Mouse (Mus musculus) embryonic facial prominence, embryonic 14.5 days (tissue): ENCODE results near the gene Olfr223. TPM values are rescaled to one million over a fixed set of nuclear protein-coding genes. Genes with fewer than 3 reads are reported as not detected.

ENCODE experiments used
- ATAC-seq: fragments of 200-750 bp; cut with Nextera tagmentation; 2 replicates; pipeline ENCODE4 v1.8.0; 2017; ENCODE audit warnings: low read depth, moderate number of reproducible peaks, moderate TSS enrichment
- DNase-seq: peaks from one replicate; pipeline ENCODE4 v3.0.0-alpha.2; 2015; ENCODE audit warnings: low spot score
- H3K27ac ChIP-seq: fragments of 300-500 bp; sonication (generic); replicated peaks from 2 replicates; pipeline ENCODE4 v1.5.1; 2014; ENCODE audit warnings: low read depth, mild to moderate bottlenecking, low read length, moderate library complexity
- H3K27me3 ChIP-seq: fragments of 300-500 bp; sonication (generic); replicated peaks from 2 replicates; pipeline ENCODE4 v1.6.1; 2014; ENCODE audit warnings: low read length; ENCODE audit not compliant: control insufficient read depth, insufficient read depth
- H3K36me3 ChIP-seq: fragments of 300-500 bp; sonication (generic); 2 replicates; pipeline ENCODE4 v1.6.1; 2014; ENCODE audit warnings: low read length, mixed read lengths; ENCODE audit not compliant: control insufficient read depth, insufficient read depth
- H3K4me1 ChIP-seq: fragments of 300-500 bp; sonication (generic); 2 replicates; pipeline ENCODE4 v1.6.1; 2014; ENCODE audit warnings: antibody characterized with exemption, low read length; ENCODE audit not compliant: control insufficient read depth, insufficient read depth
- H3K4me2 ChIP-seq: fragments of 300-500 bp; sonication (generic); 2 replicates; pipeline ENCODE4 v1.6.1; 2014; ENCODE audit warnings: low read depth, mild to moderate bottlenecking, low read length, moderate library complexity, mixed read lengths
- H3K4me3 ChIP-seq: fragments of 300-500 bp; sonication (generic); 2 replicates; pipeline ENCODE4 v1.5.1; 2014; ENCODE audit warnings: low read depth, mild to moderate bottlenecking, low read length
- H3K9ac ChIP-seq: fragments of 300-500 bp; sonication (generic); 2 replicates; pipeline ENCODE4 v1.6.1; 2014; ENCODE audit warnings: low read depth, mild to moderate bottlenecking, low read length, moderate library complexity, mixed read lengths
- H3K9me3 ChIP-seq: fragments of 300-500 bp; sonication (generic); 2 replicates; pipeline ENCODE4 v1.6.1; 2016; ENCODE audit warnings: low read length; ENCODE audit not compliant: control insufficient read depth
- WGBS: fragments of 180-500 bp; shearing (Covaris S2); extraction: QIAGEN DNeasy Blood & Tissue Kit; methylation state at CpG from one replicate; pipeline ENCODE4 v1.1.7; 2014; 5-methylcytosine and 5-hydroxymethylcytosine counted together
- polyA plus RNA-seq: library from polyadenylated mRNA; unstranded; fragments of >200 nt; fragmentation: Nextera tagmentation; extraction: Ambion mirVana; gene quantifications from 2 replicates; pipeline ENCODE4 v1.2.1, GENCODE M21; 2014

The Olfr223 gene
- 0.12 TPM in 1 of 2 replicates, not detected in the other for polyA plus RNA-seq

- no peak within 1 kb of the TSS for H3K4me2 ChIP-seq
- H3K4me1 ChIP-seq: no peaks in the 10 kb centered on the region
- WGBS: 75% methylated on average over 6 of the region's 6 CpGs
- no peaks in the 10 kb centered on the region for H3K36me3 ChIP-seq
- DNase-seq (peak; percentile 3), ATAC-seq (no peak)
- H3K4me3 ChIP-seq: no peak within 1 kb of the TSS
- H3K27me3 ChIP-seq: no peaks in the 10 kb centered on the region
- H3K9me3 ChIP-seq: no peaks in the 10 kb centered on the region
- no peak within 1 kb of the TSS for H3K27ac ChIP-seq
- H3K9ac ChIP-seq: no peak within 1 kb of the TSS
These were observed at the start of gene Olfr223 for GRCm38 (mm10) chr11:59593189-59593588. Gene Olfr223 (minus strand): TSS chr11:59593289.

GRCm38 (mm10) chr11:59642420-59642819 is 49.3 kb upstream of the Olfr223 start:
- H3K9ac ChIP-seq: no peak overlapping the region
- ATAC-seq (no peak), DNase-seq (no peak)
- H3K4me1 ChIP-seq: 0 out of 2 replicates have a peak, but pooled peaks cover 3% of the 10 kb centered on the region
- H3K27me3 ChIP-seq: no peaks in the 10 kb centered on the region
- H3K27ac ChIP-seq: no peak overlapping the region
- 0 out of 2 replicates have a peak, but pooled peaks cover 5% of the 10 kb centered on the region for H3K9me3 ChIP-seq
- no peak overlapping the region for H3K4me2 ChIP-seq
- no peaks in the 10 kb centered on the region for H3K36me3 ChIP-seq
- WGBS: 82% methylated on average over 8 of the region's 8 CpGs
- no peak overlapping the region for H3K4me3 ChIP-seq

- Histone ChIP-seq H3K4me1 (0 out of 2 replicates have a peak, but pooled peaks cover 3% of the 10 kb centered on the region), H3K4me2 (no peak overlapping the region), H3K9me3 (0 out of 2 replicates have a peak, but pooled peaks cover 5% of the 10 kb centered on the region), H3K9ac (no peak overlapping the region), H3K4me3 (no peak overlapping the region), H3K27me3 (no peaks in the 10 kb centered on the region), H3K36me3 (no peaks in the 10 kb centered on the region), H3K27ac (no peak overlapping the region)
- DNase-seq (no peak), ATAC-seq (no peak)
- WGBS: 77% methylated on average over 5 of the region's 5 CpGs
These were observed 48.1 kb upstream of the Olfr223 start for GRCm38 (mm10) chr11:59641227-59641626.

GRCm38 (mm10) chr11:59639957-59640643 is 47.0 kb upstream of the Olfr223 start:
- DNase-seq (no peak), ATAC-seq (no peak)
- 56% methylated on average over 4 of the region's 4 CpGs for WGBS
- Histone ChIP-seq H3K4me2 (no peak overlapping the region), H3K27me3 (no peaks in the 10 kb centered on the region), H3K4me1 (peaks cover 10% of the 10 kb centered on the region), H3K9me3 (0 out of 2 replicates have a peak, but pooled peaks cover 5% of the 10 kb centered on the region), H3K4me3 (no peak overlapping the region), H3K27ac (no peak overlapping the region), H3K9ac (no peak overlapping the region), H3K36me3 (no peaks in the 10 kb centered on the region)

- Histone ChIP-seq H3K4me3 (no peak overlapping the region), H3K27me3 (no peaks in the 10 kb centered on the region), H3K9me3 (0 out of 2 replicates have a peak, but pooled peaks cover 5% of the 10 kb centered on the region), H3K9ac (no peak overlapping the region), H3K4me2 (no peak overlapping the region), H3K4me1 (peaks cover 13% of the 10 kb centered on the region), H3K27ac (no peak overlapping the region), H3K36me3 (no peaks in the 10 kb centered on the region)
- ATAC-seq (no peak), DNase-seq (no peak)
- 75% methylated on average over 7 of the region's 7 CpGs for WGBS
These were observed 43.8 kb upstream of the Olfr223 start for GRCm38 (mm10) chr11:59636695-59637414.

GRCm38 (mm10) chr11:59635821-59636694 is 43.0 kb upstream of the Olfr223 start:
- H3K36me3 ChIP-seq: no peaks in the 10 kb centered on the region
- H3K4me1 ChIP-seq: peaks cover 13% of the 10 kb centered on the region
- no peak overlapping the region for H3K27ac ChIP-seq
- H3K9me3 ChIP-seq: 0 out of 2 replicates have a peak, but pooled peaks cover 5% of the 10 kb centered on the region
- H3K27me3 ChIP-seq: no peaks in the 10 kb centered on the region
- DNase-seq (no peak), ATAC-seq (no peak)
- H3K4me3 ChIP-seq: no peak overlapping the region
- no peak overlapping the region for H3K9ac ChIP-seq
- WGBS: 75% methylated on average over 12 of the region's 12 CpGs
- H3K4me2 ChIP-seq: no peak overlapping the region

- Histone ChIP-seq H3K27ac (no peak overlapping the region), H3K9me3 (0 out of 2 replicates have a peak, but pooled peaks cover 5% of the 10 kb centered on the region), H3K36me3 (no peaks in the 10 kb centered on the region), H3K4me1 (peaks cover 13% of the 10 kb centered on the region), H3K27me3 (no peaks in the 10 kb centered on the region), H3K4me3 (no peak overlapping the region), H3K4me2 (no peak overlapping the region), H3K9ac (no peak overlapping the region)
- ATAC-seq (no peak), DNase-seq (peak; percentile 26)
- WGBS: 43% methylated on average over 9 of the region's 9 CpGs
These were observed 42.2 kb upstream of the Olfr223 start for GRCm38 (mm10) chr11:59635251-59635795.
